Mouse (Mus musculus) liver, adult 2 months (tissue): ENCODE measurements around the gene Ctnnd1. TPM values are rescaled to one million over a fixed set of nuclear protein-coding genes. Genes with fewer than 3 reads are reported as not detected.

Experiments
- DNase-seq: peaks from one replicate; pipeline ENCODE4 v3.0.0-alpha.2; 2011; ENCODE audit warnings: low read depth, low spot score; ENCODE audit errors: extremely low read depth
- H3K27ac ChIP-seq: fragments of 200-500 bp; replicated peaks from 2 replicates; pipeline ENCODE4 v1.5.1; 2012; ENCODE audit warnings: low read depth, mild to moderate bottlenecking, control low read depth, inconsistent platforms, low read length; ENCODE audit not compliant: insufficient read depth
- H3K27me3 ChIP-seq: fragments of 200-500 bp; 2 replicates; pipeline ENCODE4 v1.6.1; 2012; ENCODE audit warnings: mild to moderate bottlenecking, moderate library complexity, low read length, inconsistent platforms; ENCODE audit not compliant: control insufficient read depth, insufficient read depth
- H3K36me3 ChIP-seq: fragments of 200-500 bp; 2 replicates; pipeline ENCODE4 v1.6.1; 2012; ENCODE audit warnings: low read length, inconsistent platforms; ENCODE audit not compliant: control insufficient read depth, insufficient read depth
- H3K4me1 ChIP-seq: fragments of 200-500 bp; 2 replicates; pipeline ENCODE4 v1.6.1; 2011; ENCODE audit warnings: low read length; ENCODE audit not compliant: control insufficient read depth, insufficient read depth
- H3K4me3 ChIP-seq: fragments of 200-500 bp; 2 replicates; pipeline ENCODE4 v1.5.1; 2011; ENCODE audit warnings: low read depth, mild to moderate bottlenecking, control low read depth, low read length, moderate library complexity; ENCODE audit not compliant: insufficient read depth
- H3K79me2 ChIP-seq: fragments of 200-500 bp; 2 replicates; pipeline ENCODE4 v1.6.1; 2012; ENCODE audit warnings: inconsistent platforms, mild to moderate bottlenecking, low read length, moderate library complexity; ENCODE audit not compliant: control insufficient read depth, insufficient read depth
- H3K9ac ChIP-seq: fragments of 200-500 bp; 2 replicates; pipeline ENCODE4 v1.6.1; 2012; ENCODE audit warnings: low read depth, mild to moderate bottlenecking, control low read depth, inconsistent platforms, low read length
- CTCF ChIP-seq: fragments of 200-500 bp; IDR thresholded peaks from 2 replicates; pipeline ENCODE4 v1.5.1; 2011; ENCODE audit warnings: low read depth, low read length, control low read depth
- POLR2A ChIP-seq: fragments of 200-500 bp; IDR thresholded peaks from 2 replicates; pipeline ENCODE4 v1.6.1; 2011; ENCODE audit warnings: low read length, control low read depth; ENCODE audit not compliant: insufficient read depth; ENCODE audit errors: extremely low read depth
- WGBS: fragments of 180-500 bp; shearing (Covaris S2); methylation state at CpG from one replicate; pipeline ENCODE4 v1.1.7; 2018; 5-methylcytosine and 5-hydroxymethylcytosine counted together
- polyA plus RNA-seq: library from polyadenylated mRNA; depleted of rRNA; stranded (reverse); fragments of >200 nt; gene quantifications from 2 replicates; pipeline ENCODE4 v1.2.3, GENCODE M21; 2012; rRNA removed
- total RNA-seq: library from RNA; depleted of rRNA; stranded (reverse); fragments of >200 nt; gene quantifications from 2 replicates; pipeline ENCODE4 v1.2.3, GENCODE M21; 2014; rRNA removed

Gene Ctnnd1
- total RNA-seq (47.4 and 53.2 TPM in 2 replicates), polyA plus RNA-seq (29.7 and 31.4 TPM in 2 replicates)

DNA sequence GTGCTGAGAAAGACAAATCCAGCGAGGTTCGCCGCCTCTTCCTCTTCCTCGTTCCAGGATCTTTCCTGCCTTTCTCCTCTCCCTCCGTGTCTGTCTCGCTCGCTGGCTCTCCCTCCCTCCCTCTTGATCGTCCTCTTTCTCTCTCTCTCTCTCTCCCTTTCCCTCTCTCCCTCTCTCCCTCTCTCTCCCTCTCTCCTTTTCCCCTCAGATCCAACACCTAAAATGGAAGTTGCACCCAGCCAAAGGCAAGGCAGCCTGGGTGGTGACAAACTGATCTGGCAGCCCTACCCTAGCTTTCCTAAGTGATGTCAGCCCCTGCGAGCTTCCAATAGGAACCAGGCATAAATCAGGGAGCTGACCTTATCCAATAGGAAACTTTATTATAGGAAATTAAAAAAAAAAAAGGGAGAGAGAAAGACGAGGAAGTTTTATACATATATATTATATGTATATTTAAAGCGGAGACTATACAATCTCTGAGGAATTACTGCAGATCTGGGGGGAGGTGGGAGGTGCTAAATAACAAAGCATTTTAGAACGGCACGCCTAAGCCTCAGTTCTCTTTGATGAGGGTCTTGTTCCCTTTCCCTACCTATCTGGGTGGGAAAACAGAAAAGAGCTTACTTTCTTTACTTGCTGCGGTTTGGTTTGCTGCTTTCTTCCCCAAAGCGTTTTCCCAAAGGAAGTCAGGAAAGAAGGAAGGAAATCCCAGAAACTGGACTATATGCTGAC lies at the start of gene Ctnnd1:
Gene Ctnnd1, minus strand, starts transcription at position 302 of the 732 bp plus-strand sequence.
- Histone ChIP-seq H3K27me3 (no peaks in the 10 kb centered on the region), H3K9ac (peak within 1 kb of the TSS; percentile 95), H3K4me3 (peak within 1 kb of the TSS; percentile 67), H3K36me3 (no peaks in the 10 kb centered on the region), H3K27ac (peak within 1 kb of the TSS; percentile 92), H3K79me2 (peaks cover 18% of the 10 kb centered on the region), H3K4me1 (peaks cover 14% of the 10 kb centered on the region)
- under 1% methylated on average over 15 of the region's 15 CpGs for WGBS
- DNase-seq, result peak; percentile 94
- TF ChIP-seq CTCF (no peak), POLR2A (peak; percentile 74; the same call in 1 of the 2 replicates)

DNA sequence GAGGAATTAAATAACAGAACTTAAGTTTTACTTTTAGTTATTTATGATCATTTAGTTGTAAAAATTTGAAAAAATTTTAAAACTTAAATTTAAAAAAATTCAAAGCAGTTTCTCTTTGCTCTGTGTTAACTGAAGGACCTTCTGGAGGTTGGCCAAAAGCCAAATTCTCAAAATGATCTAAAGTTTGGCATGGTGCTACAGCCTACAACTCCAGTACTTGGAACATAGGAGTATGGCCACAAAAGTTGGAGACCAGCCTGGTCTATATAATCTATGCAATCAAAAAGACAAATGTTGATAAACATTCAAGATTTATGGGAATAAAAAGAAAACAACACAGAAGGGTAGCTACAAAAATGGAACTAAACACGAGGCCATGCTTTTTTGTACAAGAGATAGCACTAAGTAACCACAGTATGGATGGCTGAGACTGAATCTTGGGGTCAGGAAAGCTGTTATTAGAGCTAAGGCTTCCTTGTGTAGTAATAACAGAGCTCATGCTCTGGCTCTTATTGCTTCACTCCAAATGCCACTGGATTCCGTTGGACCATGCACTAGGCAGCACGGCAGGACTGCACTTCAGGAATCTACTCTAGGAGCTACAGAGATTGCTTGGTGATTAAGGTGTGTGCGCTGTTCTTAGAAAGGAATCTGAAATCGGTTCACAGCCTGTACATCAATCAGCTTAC lies 44.6 kb upstream of the Ctnnd1 start:
- no peak overlapping the region for H3K4me3 ChIP-seq
- WGBS, result 95% methylated on average over 5 of the region's 5 CpGs

DNA sequence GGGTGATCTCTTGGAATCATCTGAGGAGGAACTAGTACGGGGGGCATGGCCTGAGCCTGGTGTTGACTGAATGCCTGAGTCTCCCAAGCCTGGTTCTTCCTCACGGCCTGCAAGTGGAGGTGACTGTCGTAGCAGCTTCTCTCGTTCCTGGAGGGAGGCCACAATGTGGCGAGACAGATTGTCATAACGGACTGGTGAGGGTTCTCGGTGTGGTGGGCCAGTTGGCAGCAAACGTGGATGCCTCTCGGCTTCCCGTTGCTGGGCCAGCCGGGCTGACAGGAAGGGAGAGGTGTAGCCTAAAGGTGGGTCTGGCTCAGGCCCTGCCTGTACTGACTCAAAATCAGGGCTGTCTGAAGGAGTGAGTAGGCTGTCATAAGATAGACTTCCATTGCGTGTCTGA lies 39.5 kb upstream of the Ctnnd1 start:
- Histone ChIP-seq H3K9ac (no peak overlapping the region), H3K4me1 (no peaks in the 10 kb centered on the region), H3K27ac (no peak overlapping the region), H3K36me3 (peaks cover 75% of the 10 kb centered on the region), H3K27me3 (no peaks in the 10 kb centered on the region), H3K79me2 (no peaks in the 10 kb centered on the region), H3K4me3 (no peak overlapping the region)
- 92% methylated on average over 12 of the region's 12 CpGs for WGBS
- no peak for DNase-seq
- TF ChIP-seq CTCF (no peak), POLR2A (no peak)

More for the DNA sequence above, 44.6 kb upstream of the Ctnnd1 start:
- Histone ChIP-seq H3K4me1 (no peaks in the 10 kb centered on the region), H3K9ac (no peak overlapping the region), H3K27ac (no peak overlapping the region), H3K27me3 (no peaks in the 10 kb centered on the region), H3K79me2 (no peaks in the 10 kb centered on the region), H3K36me3 (peaks cover 58% of the 10 kb centered on the region)
- no peak for TF ChIP-seq POLR2A
- no peak for TF ChIP-seq CTCF
- DNase-seq, result no peak

DNA sequence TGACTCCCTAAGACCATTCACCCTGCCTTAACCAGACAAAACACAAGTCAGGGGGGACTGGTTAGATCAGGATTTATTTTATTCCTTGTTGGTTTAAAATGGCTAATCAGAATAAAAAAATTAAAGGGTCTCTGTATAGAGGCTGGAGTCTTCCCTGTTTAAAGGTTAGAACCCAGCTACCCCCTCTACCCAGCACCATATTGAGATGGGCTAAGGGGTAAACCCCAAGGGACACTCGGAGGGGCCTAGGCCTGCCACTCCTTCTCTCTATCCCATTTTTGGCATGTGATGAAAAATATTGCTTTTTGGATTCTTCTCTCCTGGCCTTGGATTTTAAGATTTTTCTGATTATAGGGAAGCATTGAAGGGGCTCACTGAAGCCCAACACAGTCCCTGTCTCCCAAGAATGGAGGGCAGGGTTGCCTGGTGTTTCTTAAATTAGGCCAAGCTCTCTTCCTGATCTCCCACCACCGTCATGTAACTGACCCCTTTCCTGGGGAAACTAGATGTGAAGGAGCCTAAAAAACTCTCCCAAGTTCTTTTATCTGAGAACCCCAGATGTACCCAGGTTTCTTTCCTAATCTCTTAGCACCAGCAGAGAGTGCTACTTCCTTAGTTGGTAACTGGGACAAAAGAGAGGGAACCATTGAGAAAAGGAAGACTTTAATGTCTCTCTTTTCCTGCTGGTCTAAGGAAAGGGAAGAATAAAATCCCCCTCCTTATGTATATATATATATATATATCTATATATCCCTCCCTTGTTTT lies 37.7 kb upstream of the Ctnnd1 start:
- DNase-seq, result no peak
- Histone ChIP-seq H3K27me3 (no peaks in the 10 kb centered on the region), H3K27ac (no peak overlapping the region), H3K4me1 (no peaks in the 10 kb centered on the region), H3K36me3 (peaks cover 63% of the 10 kb centered on the region), H3K79me2 (no peaks in the 10 kb centered on the region), H3K9ac (no peak overlapping the region), H3K4me3 (no peak overlapping the region)
- 90% methylated on average over 2 of the region's 2 CpGs for WGBS
- TF ChIP-seq POLR2A (no peak), CTCF (no peak)

DNA sequence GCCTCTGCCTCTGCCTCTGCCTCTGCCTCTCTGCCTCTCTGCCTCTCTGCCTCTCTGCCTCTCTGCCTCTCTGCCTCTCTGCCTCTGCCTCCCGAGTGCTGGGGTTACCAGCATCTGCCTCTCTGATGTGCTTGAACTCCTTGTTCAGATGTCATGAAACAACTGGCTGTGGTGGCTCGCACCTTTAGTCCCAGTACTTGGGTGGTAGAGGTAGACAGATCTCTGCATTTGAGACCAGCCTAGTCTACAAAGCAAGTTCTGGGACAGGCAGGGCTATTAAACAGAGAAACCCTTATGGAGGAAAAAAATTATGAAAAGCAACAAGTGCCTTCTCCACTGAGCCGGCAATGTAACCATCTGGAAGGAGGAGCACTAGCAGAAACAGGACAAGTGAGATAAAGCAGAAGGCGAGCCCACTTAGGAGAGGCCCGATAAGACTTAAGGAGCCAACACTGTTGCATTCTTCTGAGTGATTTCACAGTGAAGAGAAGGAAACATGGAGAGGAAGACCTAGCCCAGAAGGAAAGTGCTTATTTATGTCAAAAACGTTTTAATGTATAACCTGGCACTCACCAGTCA lies 32.1 kb upstream of the Ctnnd1 start:
- H3K9ac ChIP-seq, result no peak overlapping the region
- 76% methylated on average over 6 of the region's 6 CpGs for WGBS
- H3K79me2 ChIP-seq, result peaks cover 6% of the 10 kb centered on the region; the same call in 1 of the 2 replicates
- no peak overlapping the region for H3K27ac ChIP-seq
- H3K27me3 ChIP-seq, result no peaks in the 10 kb centered on the region
- no peaks in the 10 kb centered on the region; the same call in 1 of the 2 replicates for H3K4me1 ChIP-seq
- H3K4me3 ChIP-seq, result no peak overlapping the region
- peaks cover 24% of the 10 kb centered on the region for H3K36me3 ChIP-seq
- DNase-seq, result no peak
- TF ChIP-seq CTCF (no peak), POLR2A (no peak)
